28 mouse cellular contexts compared by ENCODE assay signal in genomic region chr2:44140455-44140854, GRCm38 (mm10).
"Had no signal": no experiment of that assay in that cellular context is flagged by ENCODE, and none has a peak within 500 bp of the region (broad histone marks: within the 10 kb centered on the region; RNA-seq: fewer than 3 reads in every experiment).

No protein-coding gene starts in this region.

- DNase-seq: cerebellum, adult 18-20 months; cerebellum, adult 2 months; cerebellum, adult 8-10 months; cerebellum, adult 9-10 months; cerebellum, adult 9-11 months; cerebellum, postnatal 10 days; cerebellum, postnatal 14 days; cerebellum, postnatal 25 days; cerebellum, postnatal 36 days; embryo, embryonic 11 days; forebrain, postnatal 0 days; gastrocnemius, adult 2 months; gastrocnemius, postnatal 10 days; gastrocnemius, postnatal 14 days; gastrocnemius, postnatal 25 days; gastrocnemius, postnatal 36 days; heart, adult 11 months had no signal

- H3K4me2 ChIP-seq: embryonic facial prominence, embryonic 12.5 days; embryonic facial prominence, embryonic 13.5 days; embryonic facial prominence, embryonic 15.5 days; forebrain, embryonic 12.5 days; forebrain, embryonic 13.5 days; forebrain, embryonic 15.5 days had no signal

- ATAC-seq: forebrain, embryonic 13.5 days; forebrain, embryonic 14.5 days; forebrain, embryonic 15.5 days; forebrain, embryonic 16.5 days; forebrain, postnatal 0 days had no signal

- H3K4me3 ChIP-seq: embryonic facial prominence, embryonic 10.5 days; embryonic facial prominence, embryonic 12.5 days; embryonic facial prominence, embryonic 13.5 days; embryonic facial prominence, embryonic 15.5 days; erythroblast, embryonic 14.5 days; forebrain, embryonic 10.5 days; forebrain, embryonic 12.5 days; forebrain, embryonic 13.5 days; forebrain, embryonic 15.5 days; gastrocnemius, adult 2 months had no signal

- H3K27me3 ChIP-seq: embryonic facial prominence, embryonic 12.5 days; embryonic facial prominence, embryonic 13.5 days; embryonic facial prominence, embryonic 15.5 days; forebrain, embryonic 12.5 days; forebrain, embryonic 13.5 days; forebrain, embryonic 15.5 days had no signal

- H3K9ac ChIP-seq: embryonic facial prominence, embryonic 12.5 days; embryonic facial prominence, embryonic 13.5 days; embryonic facial prominence, embryonic 15.5 days; forebrain, embryonic 12.5 days; forebrain, embryonic 13.5 days; forebrain, embryonic 15.5 days; forebrain, postnatal 0 days had no signal

- H3K27ac ChIP-seq: embryonic facial prominence, embryonic 10.5 days; embryonic facial prominence, embryonic 12.5 days; embryonic facial prominence, embryonic 13.5 days; embryonic facial prominence, embryonic 15.5 days; forebrain, embryonic 10.5 days; forebrain, embryonic 12.5 days; forebrain, embryonic 13.5 days; forebrain, embryonic 15.5 days; gastrocnemius, adult 2 months had no signal

- H3K36me3 ChIP-seq: embryonic facial prominence, embryonic 10.5 days; embryonic facial prominence, embryonic 12.5 days; embryonic facial prominence, embryonic 13.5 days; embryonic facial prominence, embryonic 15.5 days; forebrain, embryonic 10.5 days; forebrain, embryonic 12.5 days; forebrain, embryonic 15.5 days had no signal

- H3K4me1 ChIP-seq: embryonic facial prominence, embryonic 10.5 days; embryonic facial prominence, embryonic 12.5 days; embryonic facial prominence, embryonic 13.5 days; embryonic facial prominence, embryonic 15.5 days; forebrain, embryonic 10.5 days; forebrain, embryonic 12.5 days; forebrain, embryonic 13.5 days; forebrain, embryonic 15.5 days had no signal

- H3K9me3 ChIP-seq: embryonic facial prominence, embryonic 10.5 days; embryonic facial prominence, embryonic 12.5 days; embryonic facial prominence, embryonic 13.5 days; embryonic facial prominence, embryonic 15.5 days; forebrain, embryonic 10.5 days; forebrain, embryonic 12.5 days; forebrain, embryonic 13.5 days; forebrain, embryonic 15.5 days had no signal
